Mouse (Mus musculus) kidney, adult 2 months (tissue): Measurements from ENCODE around the gene Cs. TPM values are rescaled to one million over a fixed set of nuclear protein-coding genes. Genes with fewer than 3 reads are reported as not detected.

Source experiments
- DNase-seq: peaks from one replicate; pipeline ENCODE4 v3.0.0; 2021
- H3K27ac ChIP-seq: fragments of 200-500 bp; 2 replicates; pipeline ENCODE4 v1.5.1; 2012; ENCODE audit warnings: low read depth, low read length, control low read depth, inconsistent platforms; ENCODE audit not compliant: insufficient read depth
- H3K27me3 ChIP-seq: fragments of 200-500 bp; replicated peaks from 2 replicates; pipeline ENCODE4 v1.6.1; 2012; ENCODE audit warnings: mild to moderate bottlenecking, moderate library complexity, low read length, inconsistent platforms; ENCODE audit not compliant: control insufficient read depth, insufficient read depth
- H3K36me3 ChIP-seq: fragments of 200-500 bp; 2 replicates; pipeline ENCODE4 v1.6.1; 2012; ENCODE audit warnings: mild to moderate bottlenecking, moderate library complexity, low read length, inconsistent platforms; ENCODE audit not compliant: control insufficient read depth, insufficient read depth
- H3K4me1 ChIP-seq: fragments of 200-500 bp; 2 replicates; pipeline ENCODE4 v1.6.1; 2011; ENCODE audit warnings: low read length; ENCODE audit not compliant: control insufficient read depth, insufficient read depth
- H3K4me3 ChIP-seq: fragments of 200-500 bp; 2 replicates; pipeline ENCODE4 v1.5.1; 2011; ENCODE audit warnings: mild to moderate bottlenecking, low read depth, low read length, control low read depth; ENCODE audit not compliant: insufficient read depth
- CTCF ChIP-seq: fragments of 200-500 bp; conservative IDR thresholded peaks from 2 replicates; pipeline ENCODE4 v1.5.1; 2011; ENCODE audit warnings: low read depth, mild to moderate bottlenecking, control low read depth, low read length, moderate library complexity, mixed read lengths; ENCODE audit not compliant: insufficient read depth, insufficient read length
- POLR2A ChIP-seq: fragments of 200-500 bp; IDR thresholded peaks from one replicate; pipeline ENCODE4 v1.6.1; 2011; ENCODE audit warnings: low read depth, low read length, control low read depth
- WGBS: fragments of 180-500 bp; shearing (Covaris S2); methylation state at CpG from one replicate; pipeline ENCODE4 v1.1.7; 2018; 5-methylcytosine and 5-hydroxymethylcytosine counted together
- polyA plus RNA-seq: library from polyadenylated mRNA; depleted of rRNA; stranded (reverse); fragments of >200 nt; gene quantifications from 2 replicates; pipeline ENCODE4 v1.2.3, GENCODE M21; 2012

Gene Cs
- polyA plus RNA-seq, 1 experiment = 273 TPM

- no peaks in the 10 kb centered on the region for H3K27me3 ChIP-seq
- no peak overlapping the region for H3K4me3 ChIP-seq
- DNase-seq = peak; percentile 46
- H3K4me1 ChIP-seq = peaks cover 12% of the 10 kb centered on the region
- WGBS = 78% methylated on average over 5 of the region's 5 CpGs
- peaks cover 2% of the 10 kb centered on the region for H3K36me3 ChIP-seq
- TF ChIP-seq POLR2A (no peak), CTCF (no peak)
- H3K27ac ChIP-seq = no peak overlapping the region
Observed at GRCm38 (mm10) chr10:128380565-128380964, 43.0 kb downstream of the Cs start.

GRCm38 (mm10) chr10:128382482-128382881 is 44.9 kb downstream of the Cs start:
- H3K36me3 ChIP-seq = peaks cover 2% of the 10 kb centered on the region
- DNase-seq = no peak
- 62% methylated on average over 8 of the region's 8 CpGs for WGBS
- no peak for TF ChIP-seq POLR2A
- no peak for TF ChIP-seq CTCF
- H3K4me3 ChIP-seq = no peak overlapping the region
- no peak overlapping the region for H3K27ac ChIP-seq
- peaks cover 6% of the 10 kb centered on the region for H3K4me1 ChIP-seq
- no peaks in the 10 kb centered on the region for H3K27me3 ChIP-seq

DNA sequence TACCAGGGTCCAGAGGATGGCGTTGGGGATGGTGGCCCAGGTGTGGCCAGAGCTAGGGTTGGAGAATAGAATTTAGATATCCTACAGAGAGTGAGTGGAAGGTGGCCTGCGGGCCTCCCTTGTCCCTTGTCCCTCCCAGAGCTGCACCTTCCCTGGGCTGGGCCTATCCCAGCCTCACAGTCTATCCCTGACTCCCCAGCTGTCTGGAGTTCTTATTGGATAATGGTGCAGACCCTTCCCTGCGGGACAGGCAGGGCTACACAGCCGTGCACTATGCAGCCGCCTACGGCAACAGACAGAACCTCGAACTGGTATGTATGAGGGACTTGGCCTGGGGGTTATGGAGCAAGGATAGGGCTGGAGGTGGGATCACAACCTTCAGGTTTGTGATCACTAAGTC is 48.4 kb downstream of the Cs start:
- DNase-seq = no peak
- TF ChIP-seq POLR2A = no peak
- no peak for TF ChIP-seq CTCF
- no peaks in the 10 kb centered on the region for H3K27me3 ChIP-seq
- H3K4me3 ChIP-seq = no peak overlapping the region
- peaks cover 3% of the 10 kb centered on the region for H3K36me3 ChIP-seq
- H3K4me1 ChIP-seq = no peaks in the 10 kb centered on the region
- 86% methylated on average over 7 of the region's 7 CpGs for WGBS
- no peak overlapping the region for H3K27ac ChIP-seq

GRCm38 (mm10) chr10:128388941-128389340 is 51.4 kb downstream of the Cs start:
- no peak for TF ChIP-seq CTCF
- no peak for TF ChIP-seq POLR2A
- DNase-seq = no peak
- H3K27me3 ChIP-seq = no peaks in the 10 kb centered on the region
- H3K4me3 ChIP-seq = no peak overlapping the region
- peaks cover 1% of the 10 kb centered on the region for H3K36me3 ChIP-seq
- 83% methylated on average over 14 of the region's 14 CpGs for WGBS
- no peak overlapping the region for H3K27ac ChIP-seq
- H3K4me1 ChIP-seq = no peaks in the 10 kb centered on the region

GRCm38 (mm10) chr10:128389570-128389969 is 52.0 kb downstream of the Cs start:
- TF ChIP-seq POLR2A = no peak
- no peak for TF ChIP-seq CTCF
- H3K4me3 ChIP-seq = no peak overlapping the region
- no peak for DNase-seq
- no peaks in the 10 kb centered on the region for H3K4me1 ChIP-seq
- no peak overlapping the region for H3K27ac ChIP-seq
- H3K27me3 ChIP-seq = no peaks in the 10 kb centered on the region
- 77% methylated on average over 6 of the region's 6 CpGs for WGBS
- H3K36me3 ChIP-seq = peaks cover 1% of the 10 kb centered on the region

DNA sequence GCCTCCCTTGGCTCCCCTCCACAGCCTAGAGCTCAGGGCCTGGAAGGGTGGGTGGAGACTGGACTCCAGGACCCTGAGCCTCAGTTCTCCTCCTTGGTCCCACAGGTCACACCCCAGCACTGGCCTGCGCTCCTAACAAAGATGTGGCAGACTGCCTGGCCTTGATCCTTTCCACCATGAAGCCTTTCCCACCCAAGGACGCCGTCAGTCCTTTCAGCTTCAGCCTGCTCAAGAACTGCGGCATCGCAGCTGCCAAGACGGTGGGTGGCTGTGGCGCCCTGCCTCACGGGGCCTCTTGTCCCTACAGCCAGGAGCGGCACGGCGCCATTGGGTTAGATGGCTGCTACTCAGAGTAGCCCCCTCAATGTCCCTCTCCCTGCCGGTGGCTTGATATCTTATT is 52.8 kb downstream of the Cs start:
- WGBS = 93% methylated on average over 12 of the region's 12 CpGs

GRCm38 (mm10) chr10:128391850-128392249 is 54.3 kb downstream of the Cs start:
- no peak overlapping the region for H3K27ac ChIP-seq
- no peaks in the 10 kb centered on the region for H3K27me3 ChIP-seq
- H3K4me1 ChIP-seq = no peaks in the 10 kb centered on the region; the same call in 1 of the 2 replicates
- WGBS = 76% methylated on average over 6 of the region's 6 CpGs
- H3K36me3 ChIP-seq = peaks cover 1% of the 10 kb centered on the region
- DNase-seq = no peak
- TF ChIP-seq CTCF = no peak
- TF ChIP-seq POLR2A = no peak
- no peak overlapping the region for H3K4me3 ChIP-seq

More for the DNA sequence above, 52.8 kb downstream of the Cs start:
- Histone ChIP-seq H3K4me3 (no peak overlapping the region), H3K27me3 (no peaks in the 10 kb centered on the region), H3K36me3 (peaks cover 1% of the 10 kb centered on the region), H3K27ac (no peak overlapping the region), H3K4me1 (no peaks in the 10 kb centered on the region)
- TF ChIP-seq CTCF (no peak), POLR2A (no peak)
- DNase-seq = no peak
